In the genomic region with DNA sequence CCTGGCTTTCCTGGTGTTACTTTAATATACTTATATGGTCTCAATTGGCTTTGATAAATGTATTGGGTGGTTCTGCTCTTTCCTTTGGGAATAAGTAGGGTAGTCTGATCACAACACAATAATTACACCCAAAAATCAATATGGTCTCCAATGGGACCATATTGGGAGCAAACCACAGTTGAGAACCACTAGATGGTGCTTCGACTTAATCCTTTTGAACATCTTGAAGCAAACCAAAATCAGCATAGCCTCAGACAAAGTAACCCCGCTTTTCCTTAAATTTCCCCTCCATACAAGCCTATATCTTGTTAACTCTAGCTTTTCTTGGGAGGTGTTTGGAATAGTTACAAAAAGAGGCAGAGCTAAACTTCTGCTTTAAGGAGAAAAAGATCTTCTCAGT, we compare ENCODE assay signal across 21 mouse cellular contexts. TPM values are rescaled to one million over a fixed set of nuclear protein-coding genes. Genes with fewer than 3 reads are reported as not detected.
DNase-seq lines count a peak whose midpoint lies in the region; ATAC-seq and TF ChIP-seq lines count a peak whose summit lies in the region.
"Had no signal": no experiment of that assay in that cellular context is flagged by ENCODE, and none has a peak within 500 bp of the region (broad histone marks: within the 10 kb centered on the region; RNA-seq: fewer than 3 reads in every experiment).

No protein-coding gene starts in this region.

- H3K27me3 ChIP-seq in intestine, postnatal 0 days (replicated peaks; ENCODE audit: control insufficient read depth, insufficient read depth, low read length): no peaks in the 10 kb centered on the region
- no peaks in the 10 kb centered on the region for H3K27me3 ChIP-seq in intestine, embryonic 16.5 days (replicated peaks; ENCODE audit: control insufficient read depth, insufficient read depth, low read length)
- H3K27me3 ChIP-seq in midbrain, embryonic 11.5 days (ENCODE audit: control insufficient read depth, insufficient read depth, low read length): no peaks in the 10 kb centered on the region
- no peaks in the 10 kb centered on the region for H3K27me3 ChIP-seq in midbrain, postnatal 0 days (ENCODE audit: insufficient read depth, low read length)
- H3K27me3 ChIP-seq: hindbrain, embryonic 13.5 days; limb, embryonic 13.5 days; neural tube, embryonic 12.5 days had no signal

- H3K36me3 ChIP-seq in intestine, postnatal 0 days (ENCODE audit: control insufficient read depth, insufficient read depth): no peaks in the 10 kb centered on the region
- H3K36me3 ChIP-seq in intestine, embryonic 16.5 days (ENCODE audit: control insufficient read depth, insufficient read depth, low read length): no peaks in the 10 kb centered on the region
- no peaks in the 10 kb centered on the region for H3K36me3 ChIP-seq in midbrain, embryonic 11.5 days (ENCODE audit: control insufficient read depth, insufficient read depth, low read length)
- H3K36me3 ChIP-seq in midbrain, postnatal 0 days (ENCODE audit: insufficient read depth, low read length): no peaks in the 10 kb centered on the region
- H3K36me3 ChIP-seq: embryonic facial prominence, embryonic 10.5 days; heart, embryonic 10.5 days; hindbrain, embryonic 13.5 days; limb, embryonic 13.5 days; neural tube, embryonic 12.5 days had no signal

- WGBS in intestine, postnatal 0 days: 84% methylated on average over 2 of the region's 2 CpGs
- 87% methylated on average over 2 of the region's 2 CpGs for WGBS in intestine, embryonic 16.5 days
- 82% methylated on average over 2 of the region's 2 CpGs for WGBS in midbrain, embryonic 11.5 days
- WGBS in midbrain, postnatal 0 days: 80% methylated on average over 2 of the region's 2 CpGs

- ATAC-seq in intestine, postnatal 0 days: no peak
- ATAC-seq in intestine, embryonic 16.5 days: no peak
- ATAC-seq in midbrain, embryonic 11.5 days (ENCODE audit: low FRiP score): no peak
- ATAC-seq in midbrain, postnatal 0 days (ENCODE audit: low FRiP score): no peak

- TF ChIP-seq CTCF in intestine, postnatal 0 days (IDR thresholded peaks at IDR 0.05; ENCODE audit: low read depth): peak; percentile 42
- TF ChIP-seq CTCF in midbrain, postnatal 0 days (IDR thresholded peaks at IDR 0.05): no peak
- no peak for TF ChIP-seq CTCF in bone marrow macrophage, adult 2 months (IDR thresholded peaks at IDR 0.05; ENCODE audit: low read depth, low read length)

- H3K27ac ChIP-seq in intestine, postnatal 0 days (ENCODE audit: low read depth, low read length): no peak overlapping the region
- no peak overlapping the region for H3K27ac ChIP-seq in intestine, embryonic 16.5 days (ENCODE audit: low read length)
- H3K27ac ChIP-seq in midbrain, embryonic 11.5 days (ENCODE audit: low read depth, low read length): no peak overlapping the region
- H3K27ac ChIP-seq in midbrain, postnatal 0 days (ENCODE audit: low read depth, low read length): no peak overlapping the region
- H3K27ac ChIP-seq in bone marrow macrophage, adult 2 months (ENCODE audit: insufficient read depth, low read depth, low read length): peak overlapping the region; percentile 85
- H3K27ac ChIP-seq: embryonic facial prominence, embryonic 10.5 days; heart, embryonic 10.5 days; hindbrain, embryonic 13.5 days; limb, embryonic 13.5 days; liver, embryonic 14.5 days; neural tube, embryonic 12.5 days had no signal

- peak; percentile 44 for DNase-seq in midbrain, embryonic 11.5 days (ENCODE audit: low spot score, missing footprints)
- DNase-seq in midbrain, postnatal 0 days (ENCODE audit: low spot score): no peak
- no peak for DNase-seq in right cerebral cortex, postnatal 10 days (ENCODE audit: low spot score in 2 of 2)
- DNase-seq in spleen, postnatal 14 days (ENCODE audit: low spot score in 2 of 2): no peak
- DNase-seq: cerebellum, adult 8-10 months; gastrocnemius, postnatal 36 days; kidney, postnatal 4 days; lung, postnatal 14 days; thymus, adult 2 months had no signal

- H3K4me1 ChIP-seq in intestine, postnatal 0 days (replicated peaks; ENCODE audit: control insufficient read depth, insufficient read depth, low read length): no peaks in the 10 kb centered on the region
- no peaks in the 10 kb centered on the region for H3K4me1 ChIP-seq in intestine, embryonic 16.5 days (ENCODE audit: control insufficient read depth, insufficient read depth, low read length)
- H3K4me1 ChIP-seq in midbrain, embryonic 11.5 days (ENCODE audit: control insufficient read depth, insufficient read depth, low read length): no peaks in the 10 kb centered on the region
- no peaks in the 10 kb centered on the region for H3K4me1 ChIP-seq in midbrain, postnatal 0 days (ENCODE audit: insufficient read depth, low read length)
- H3K4me1 ChIP-seq in bone marrow macrophage, adult 2 months (ENCODE audit: control insufficient read depth, insufficient read depth, low read length): peaks cover 35% of the 10 kb centered on the region
- H3K4me1 ChIP-seq: embryonic facial prominence, embryonic 10.5 days; heart, embryonic 10.5 days; hindbrain, embryonic 13.5 days; neural tube, embryonic 12.5 days had no signal

- no peak for TF ChIP-seq POLR2A in bone marrow macrophage, adult 2 months (IDR thresholded peaks at IDR 0.05; ENCODE audit: borderline replicate concordance, low read depth, low read length)

- no peak overlapping the region for H3K4me2 ChIP-seq in intestine, postnatal 0 days (replicated peaks; ENCODE audit: low read depth)
- H3K4me2 ChIP-seq in intestine, embryonic 16.5 days (ENCODE audit: low read depth, low read length): no peak overlapping the region
- H3K4me2 ChIP-seq in midbrain, embryonic 11.5 days: no peak overlapping the region
- no peak overlapping the region for H3K4me2 ChIP-seq in midbrain, postnatal 0 days (ENCODE audit: low read depth, low read length, poor library complexity, severe bottlenecking)
- H3K4me2 ChIP-seq: hindbrain, embryonic 13.5 days; limb, embryonic 13.5 days; neural tube, embryonic 12.5 days had no signal

- no peak overlapping the region for H3K4me3 ChIP-seq in intestine, postnatal 0 days (ENCODE audit: low read depth, low read length)
- H3K4me3 ChIP-seq in intestine, embryonic 16.5 days (ENCODE audit: low read length): no peak overlapping the region
- H3K4me3 ChIP-seq in midbrain, embryonic 11.5 days (ENCODE audit: low read depth, low read length): no peak overlapping the region
- H3K4me3 ChIP-seq in midbrain, postnatal 0 days (ENCODE audit: low read depth, low read length): no peak overlapping the region
- no peak overlapping the region for H3K4me3 ChIP-seq in bone marrow macrophage, adult 2 months (ENCODE audit: insufficient read depth, low read length)
- H3K4me3 ChIP-seq: embryonic facial prominence, embryonic 10.5 days; heart, embryonic 10.5 days; hindbrain, embryonic 13.5 days; limb, embryonic 13.5 days; neural tube, embryonic 12.5 days had no signal

- no peaks in the 10 kb centered on the region for H3K9me3 ChIP-seq in intestine, postnatal 0 days (ENCODE audit: control insufficient read depth)
- no peaks in the 10 kb centered on the region for H3K9me3 ChIP-seq in intestine, embryonic 16.5 days (ENCODE audit: control insufficient read depth, low read length)
- H3K9me3 ChIP-seq in midbrain, embryonic 11.5 days (ENCODE audit: control insufficient read depth, low read length): no peaks in the 10 kb centered on the region
- no peaks in the 10 kb centered on the region for H3K9me3 ChIP-seq in midbrain, postnatal 0 days (ENCODE audit: low read length)
- H3K9me3 ChIP-seq: embryonic facial prominence, embryonic 10.5 days; heart, embryonic 10.5 days; hindbrain, embryonic 13.5 days; limb, embryonic 13.5 days; neural tube, embryonic 12.5 days had no signal

- H3K9ac ChIP-seq in intestine, postnatal 0 days (ENCODE audit: low read depth, low read length): no peak overlapping the region
- H3K9ac ChIP-seq in intestine, embryonic 16.5 days (ENCODE audit: low read depth, low read length): no peak overlapping the region
- H3K9ac ChIP-seq in midbrain, embryonic 11.5 days (ENCODE audit: low read length): no peak overlapping the region
- H3K9ac ChIP-seq in midbrain, postnatal 0 days (replicated peaks; ENCODE audit: low read length, poor library complexity, severe bottlenecking): no peak overlapping the region
- H3K9ac ChIP-seq: hindbrain, embryonic 13.5 days; limb, embryonic 13.5 days; liver, embryonic 14.5 days; neural tube, embryonic 12.5 days had no signal

RNA-seq across cellular contexts. Expression of a gene that starts 18.8 kb away (rescaled TPM):
- polyA plus RNA-seq in intestine, postnatal 0 days (2015; fragmentation: Nextera tagmentation; extraction: Ambion mirVana): 0.25 TPM in 1 of 2 replicates, not detected in the other
- polyA plus RNA-seq in intestine, embryonic 16.5 days (2015; fragmentation: Nextera tagmentation; extraction: Ambion mirVana): 0.49 and 0.56 TPM in 2 replicates
- not detected in 2 replicates for polyA plus RNA-seq in midbrain, embryonic 11.5 days (2014; fragmentation: Nextera tagmentation; extraction: Ambion mirVana)
- total RNA-seq in midbrain, postnatal 0 days (2014; rRNA removed): not detected in 2 replicates
- not detected in 2 replicates for polyA plus RNA-seq in midbrain, postnatal 0 days (2015; fragmentation: Nextera tagmentation; extraction: Ambion mirVana)
- polyA plus RNA-seq in bone marrow macrophage, adult 2 months (2012; ENCODE audit: insufficient read depth, insufficient read length, missing spikeins): 0.63 TPM in 1 of 2 replicates, not detected in the other
- total RNA-seq: gastrocnemius, postnatal 36 days; left cerebral cortex, postnatal 14 days had no signal
- polyA plus RNA-seq: embryonic facial prominence, embryonic 10.5 days; forebrain, embryonic 11.5 days; hindbrain, embryonic 13.5 days; neural tube, embryonic 12.5 days; small intestine, adult 2 months had no signal
